Mouse (Mus musculus): ENCODE measurements around the gene Dctn2.
A peak's percentile ranks its signal among the peaks of the same experiment; 100 is the strongest.
"Not testable (repeated sequence)": the region's sequence is repeated elsewhere in the genome, so short reads cannot be mapped to it uniquely, and the experiment has no call there.

The Dctn2 gene

DNA sequence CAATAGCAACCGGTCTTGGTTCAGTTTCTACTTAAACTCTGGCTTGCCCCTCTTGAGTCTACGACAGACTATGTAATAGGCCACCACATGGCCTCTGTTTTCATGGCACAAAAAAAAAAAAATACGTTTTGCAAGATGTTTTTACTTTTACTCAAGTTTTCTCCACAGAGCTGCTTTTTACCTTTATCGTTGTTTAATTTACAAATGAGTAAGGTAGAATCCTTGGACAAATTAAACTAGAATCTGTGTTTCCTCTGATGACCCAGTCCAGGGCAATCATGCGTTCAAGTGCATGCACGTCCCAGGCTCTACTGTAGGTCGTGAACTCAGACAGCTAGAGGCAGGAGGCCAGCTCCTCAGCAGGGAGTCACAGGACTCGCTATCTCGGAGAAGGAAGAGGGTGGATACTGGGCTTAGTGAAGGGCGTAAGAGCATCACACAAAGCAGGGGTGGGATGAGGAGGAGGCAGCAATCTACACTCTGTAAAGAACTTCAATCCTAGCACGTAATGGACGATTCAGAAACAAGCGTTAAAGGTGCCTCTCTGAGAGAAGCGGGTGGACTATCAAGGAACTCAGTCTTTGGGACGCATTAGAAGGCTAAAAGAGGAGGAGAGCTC is 23.5 kb downstream of the Dctn2 start:
- peak; percentile 83 for DNase-seq (ENCODE audit: low read depth)

DNA sequence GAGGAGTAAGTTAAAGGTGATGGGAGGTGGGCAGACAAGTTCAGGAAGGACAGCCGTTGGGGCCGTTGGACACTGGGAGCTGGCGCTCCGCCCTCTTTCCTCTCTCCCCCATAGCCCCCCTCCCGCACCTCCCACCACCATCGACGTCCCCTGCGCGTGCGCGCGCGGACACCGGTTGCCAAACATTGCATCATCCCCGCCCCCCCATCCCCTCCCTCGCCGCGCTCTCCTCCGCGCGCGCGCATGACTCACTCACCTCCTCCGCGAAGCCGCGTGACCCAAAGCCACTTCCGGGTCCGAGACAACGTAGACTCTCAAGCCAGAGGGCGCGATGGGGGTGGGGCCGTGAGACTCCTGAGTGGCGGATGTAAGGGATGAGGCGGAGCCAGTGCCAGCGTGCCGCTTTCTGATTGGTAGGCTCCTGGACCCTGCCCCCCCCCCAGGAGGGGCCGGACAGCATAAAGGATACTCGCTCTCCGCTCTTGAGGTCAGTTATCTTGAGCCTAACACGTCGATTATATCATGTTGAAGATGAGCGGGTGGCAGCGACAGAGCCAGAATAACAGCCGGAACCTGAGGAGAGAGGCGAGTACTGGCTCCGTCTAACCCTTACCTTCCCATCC is 24.2 kb downstream of the Dctn2 start:
- peak; percentile 99 for DNase-seq (ENCODE audit: low read depth)

DNA sequence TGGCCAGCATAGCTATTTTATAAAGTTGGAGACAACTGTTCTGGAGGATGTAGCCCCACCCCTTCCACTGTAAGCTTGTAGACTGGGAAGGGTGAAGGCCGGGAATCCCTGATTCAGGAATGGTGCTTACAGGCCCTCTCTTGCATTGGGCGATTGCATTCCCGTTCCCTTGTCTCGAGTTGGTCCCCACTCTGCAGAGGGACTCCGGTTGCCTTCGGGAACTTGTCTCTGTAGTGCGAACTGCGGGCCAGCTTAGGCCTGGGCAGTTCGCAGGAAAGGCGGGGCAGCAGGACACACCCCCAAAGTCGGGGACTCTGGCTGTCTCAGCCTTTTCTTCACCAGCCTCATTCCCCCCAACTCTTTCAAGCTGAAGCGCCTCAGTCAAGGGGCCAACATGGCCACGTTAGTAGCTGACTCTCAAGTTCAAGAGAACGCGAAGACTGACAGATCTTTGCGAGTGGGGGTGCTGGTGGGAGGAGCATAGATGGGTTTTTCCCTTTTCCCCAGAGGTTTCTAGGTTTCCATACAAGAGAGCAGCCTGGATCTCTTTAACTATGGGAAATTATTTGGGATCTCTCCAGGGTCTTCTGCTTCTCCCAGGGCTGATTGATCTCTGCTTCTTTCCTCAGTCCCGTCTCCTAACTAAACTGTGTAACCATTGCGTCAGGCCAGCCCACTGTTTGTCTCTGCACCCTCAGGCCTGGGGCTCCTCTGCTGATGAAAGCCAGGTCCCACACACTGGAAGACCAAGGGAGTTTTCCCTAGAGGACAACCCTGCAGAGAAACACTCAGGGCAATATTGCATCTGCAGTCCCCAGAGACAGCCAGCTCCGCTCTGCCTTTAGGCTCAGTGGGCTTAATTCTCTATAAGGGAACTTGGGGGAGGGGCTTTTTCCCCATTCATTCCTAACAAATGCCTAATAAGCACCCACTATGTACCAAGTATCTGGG is 25.0 kb downstream of the Dctn2 start:
- peak; percentile 75 for DNase-seq (ENCODE audit: low read depth)

DNA sequence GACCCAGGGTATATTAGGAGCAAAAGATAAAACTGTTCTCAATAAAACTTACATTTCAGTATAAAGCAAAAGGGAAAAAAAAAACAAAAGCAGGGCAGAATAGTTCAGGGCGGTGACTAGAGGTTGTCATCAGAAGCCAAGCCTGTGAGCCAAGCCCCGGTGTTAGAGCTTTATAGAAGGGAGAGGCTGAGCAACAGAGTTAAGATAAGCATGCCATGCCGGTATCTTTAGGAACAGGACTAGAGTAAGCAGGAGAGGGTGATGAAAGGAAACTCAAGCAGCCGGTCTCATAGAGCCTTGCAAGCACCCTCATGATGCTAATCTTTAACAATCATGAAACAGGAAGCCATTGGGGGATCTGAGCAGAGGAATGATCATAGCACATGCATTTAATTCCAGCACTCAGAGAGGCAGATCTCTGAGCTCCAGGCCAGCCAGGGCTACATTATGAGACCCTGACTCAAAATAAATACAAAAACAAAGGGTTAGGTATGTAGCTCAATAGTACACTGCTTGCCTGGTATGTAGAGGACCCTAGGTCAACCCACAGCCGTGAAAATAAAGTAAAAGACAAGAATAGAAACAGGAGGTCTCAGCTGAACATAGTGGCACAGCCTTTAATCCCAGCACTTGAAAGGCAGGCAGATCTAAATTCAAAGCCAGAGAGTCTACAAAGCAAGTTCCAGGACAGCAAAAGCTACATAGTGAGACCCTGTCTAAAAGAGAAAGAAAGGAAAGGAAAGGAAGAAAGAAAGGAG is 25.9 kb downstream of the Dctn2 start:
- DNase-seq (ENCODE audit: low read depth), result peak; percentile 57

DNA sequence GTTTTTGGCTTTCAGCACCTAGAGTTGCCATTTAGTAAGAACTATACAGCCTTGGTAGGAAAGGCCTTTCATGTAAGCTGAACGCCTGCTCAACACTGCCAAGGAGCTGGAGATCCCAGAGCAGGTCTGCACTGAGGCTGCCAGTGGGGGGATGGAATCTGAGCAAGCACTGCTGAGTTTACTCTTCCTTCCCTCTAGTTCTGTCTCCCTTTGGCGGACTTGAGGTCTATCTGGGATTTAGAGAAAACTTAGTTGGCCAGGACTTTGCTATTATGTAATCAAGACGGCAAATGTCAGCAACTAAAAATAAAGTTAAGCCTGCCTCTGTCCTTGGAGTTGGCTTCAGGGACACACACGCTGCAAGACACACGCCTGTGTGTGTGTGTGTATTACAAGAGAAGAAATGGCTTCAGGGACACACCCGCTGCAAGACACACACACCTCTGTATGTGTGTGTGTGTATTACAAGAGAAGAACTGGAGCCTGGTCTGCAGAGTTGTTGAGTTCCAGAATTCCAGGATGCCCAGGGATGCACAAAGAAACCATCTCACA is 26.9 kb downstream of the Dctn2 start:
- no peak for DNase-seq (ENCODE audit: low read depth)

DNA sequence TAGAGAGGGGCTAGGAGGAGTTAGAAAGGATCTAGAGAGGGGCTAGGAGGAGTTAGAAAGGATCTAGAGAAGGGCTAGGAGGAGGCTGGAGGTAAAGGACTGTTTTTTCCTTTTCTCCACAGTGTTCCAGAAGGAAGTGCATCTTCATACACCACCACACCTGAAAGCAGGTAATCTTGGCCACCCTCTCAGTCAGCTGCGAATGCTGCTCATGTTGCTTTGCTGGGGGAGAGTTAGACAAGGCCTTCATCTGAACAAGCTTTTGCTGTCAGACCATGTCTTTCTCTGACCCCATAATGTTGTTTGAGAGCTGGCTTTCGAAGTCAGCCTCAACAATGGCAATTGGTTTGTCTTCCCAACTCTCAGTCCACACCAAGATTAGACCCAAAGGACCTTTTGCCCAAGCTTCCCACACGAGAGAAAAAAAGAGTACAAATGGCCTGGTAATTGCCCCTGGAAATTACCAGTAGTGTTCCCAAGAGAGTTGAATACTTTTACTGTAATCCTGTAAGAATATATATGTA is 27.5 kb downstream of the Dctn2 start:
- no peak for DNase-seq (ENCODE audit: low read depth)

DNA sequence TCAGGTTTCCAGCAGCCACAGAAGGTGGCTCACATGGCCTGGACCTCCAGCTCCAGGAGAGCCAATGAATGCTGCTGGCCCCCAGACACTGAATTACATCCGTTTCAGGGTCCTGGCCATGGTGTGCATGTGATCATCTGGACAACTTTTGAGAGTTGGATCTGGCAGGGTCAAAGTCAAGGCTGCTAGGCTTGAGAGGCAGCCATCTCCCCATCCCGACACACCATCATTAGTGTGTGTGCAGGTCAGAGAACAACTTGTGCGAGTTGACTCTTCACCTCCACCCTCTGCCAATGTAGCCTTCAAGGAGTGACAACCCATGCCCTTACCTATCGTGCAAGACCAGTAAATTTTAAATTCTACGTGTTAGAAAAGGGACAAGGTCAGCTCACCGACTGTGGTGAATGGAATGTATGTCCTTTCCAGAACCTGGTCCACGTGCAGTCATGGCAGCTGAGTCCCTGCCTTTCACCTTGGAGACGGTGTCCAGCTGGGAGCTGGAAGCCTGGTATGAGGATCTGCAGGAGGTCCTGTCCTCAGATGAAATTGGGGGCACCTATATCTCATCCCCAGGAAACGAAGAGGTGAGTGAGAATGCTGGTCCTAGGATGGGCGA is 28.8 kb downstream of the Dctn2 start:
- no peak for DNase-seq (ENCODE audit: low read depth)

DNA sequence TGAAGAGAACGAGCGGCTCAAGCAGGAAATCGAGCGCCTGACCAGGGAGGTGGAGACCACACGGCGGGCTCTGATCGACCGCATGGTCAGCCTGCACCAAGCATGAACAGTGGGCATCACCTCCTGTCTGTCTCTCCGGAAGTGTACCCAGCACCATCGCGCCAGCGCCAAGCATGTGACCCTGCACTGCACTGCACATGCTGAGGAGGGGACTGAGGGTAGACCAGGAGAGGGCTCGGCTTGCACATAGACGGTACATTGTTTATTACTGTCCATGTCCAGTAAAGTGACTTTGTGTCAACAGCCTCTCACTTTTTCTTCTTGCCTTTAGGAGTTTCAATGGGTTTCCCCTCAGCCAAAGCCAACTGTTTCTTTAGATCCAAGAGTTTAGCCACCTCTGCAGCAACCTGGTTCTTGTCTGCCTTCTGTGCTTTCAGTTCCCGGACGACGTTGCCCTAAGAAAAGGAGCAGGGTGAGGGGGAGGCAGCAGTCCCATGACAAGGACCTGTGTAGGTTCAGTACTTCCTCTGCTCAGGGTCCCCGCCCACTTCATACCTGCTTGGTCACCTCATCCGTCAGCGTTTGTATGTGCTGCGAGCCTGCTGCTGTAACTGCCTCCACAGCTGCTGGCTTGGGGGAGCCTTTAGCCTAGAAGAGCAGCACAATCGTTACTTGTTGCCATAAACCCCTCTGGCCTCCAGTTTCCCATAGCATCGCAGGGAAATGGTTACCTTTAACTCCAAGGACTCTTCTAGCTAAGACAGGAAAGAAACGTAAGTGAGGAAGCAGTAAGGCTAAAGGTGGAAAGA is 30.0 kb downstream of the Dctn2 start:
- no peak for DNase-seq (ENCODE audit: low read depth)

DNA sequence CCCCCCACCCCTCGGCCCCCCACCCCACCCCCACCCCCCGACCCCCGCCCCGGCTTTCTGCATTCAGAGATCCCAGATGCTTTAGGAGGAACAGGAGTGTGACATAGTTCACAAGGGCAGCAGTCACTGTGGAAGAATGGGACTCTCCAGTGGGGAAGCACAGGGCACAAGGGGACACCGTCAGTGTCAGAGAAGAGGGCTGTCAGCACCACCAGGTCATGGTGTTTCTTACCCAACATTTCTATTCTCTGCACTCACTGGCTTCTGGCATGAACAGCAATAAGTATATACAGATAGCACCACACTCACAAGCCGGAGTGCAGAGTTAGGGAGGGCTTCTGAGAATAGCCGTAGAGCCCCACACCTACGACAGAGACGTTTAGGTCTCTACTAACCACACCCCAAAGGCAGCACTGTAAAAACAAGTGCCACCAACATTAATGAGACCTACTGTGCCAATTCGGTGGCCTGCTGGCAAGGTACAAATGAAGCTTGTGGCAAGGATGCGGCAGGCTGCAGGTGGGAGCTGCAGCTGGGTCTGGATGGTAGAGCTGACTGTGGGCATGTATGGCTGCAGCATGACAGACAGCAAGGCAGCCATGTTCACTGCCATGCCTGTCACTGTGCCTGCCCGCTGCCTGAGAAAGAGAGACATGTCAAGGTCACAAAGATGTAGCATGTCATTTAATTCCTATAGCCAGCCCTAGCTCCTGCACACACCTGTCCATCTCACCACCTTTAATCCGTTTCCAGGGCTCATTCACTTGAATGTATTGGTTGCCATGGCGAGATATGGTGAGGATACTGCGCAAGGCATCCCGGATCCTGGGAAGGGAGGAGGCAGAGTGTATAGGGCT is 31.1 kb downstream of the Dctn2 start:
- no peak for DNase-seq (ENCODE audit: low read depth)

DNA sequence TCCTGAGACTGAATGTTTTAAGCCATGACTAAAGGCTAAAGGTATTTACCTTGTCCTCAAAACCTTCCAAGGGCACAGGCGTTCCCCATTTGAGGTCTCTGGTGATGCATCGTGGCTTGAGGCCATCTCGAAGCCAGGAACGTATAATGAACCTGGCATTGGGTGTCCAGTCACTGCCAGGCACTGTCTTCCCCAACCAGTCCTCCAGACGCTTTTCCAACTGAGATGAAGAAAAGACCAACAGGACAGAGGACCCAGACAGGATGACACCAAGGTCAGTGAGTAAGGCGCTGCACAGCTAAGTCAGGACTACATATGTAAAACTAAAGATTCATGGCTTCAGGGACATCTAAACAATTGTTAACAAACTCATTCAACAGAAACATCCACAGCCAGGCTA is 34.2 kb downstream of the Dctn2 start:
- DNase-seq (ENCODE audit: low read depth), result no peak

DNA sequence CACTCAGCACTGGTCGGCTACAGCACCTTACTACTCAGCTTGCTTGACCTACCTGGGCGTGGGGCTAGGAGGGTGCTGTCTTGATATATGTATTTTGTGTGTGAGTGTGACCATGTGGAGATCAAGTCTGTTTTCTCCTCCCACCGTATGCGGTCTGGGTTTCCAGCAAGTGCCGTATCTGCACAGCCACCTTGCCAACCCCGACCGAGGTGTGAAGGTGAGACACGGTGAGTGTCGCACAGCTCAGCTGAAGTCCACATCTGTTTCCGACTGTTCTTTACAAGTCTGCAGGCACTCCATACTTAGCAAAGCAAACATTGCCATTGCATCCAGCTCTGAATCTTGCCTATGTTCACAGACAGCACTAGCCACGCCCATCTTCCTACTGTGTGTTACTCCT is 37.0 kb downstream of the Dctn2 start:
- DNase-seq (ENCODE audit: low read depth), result no peak

DNA sequence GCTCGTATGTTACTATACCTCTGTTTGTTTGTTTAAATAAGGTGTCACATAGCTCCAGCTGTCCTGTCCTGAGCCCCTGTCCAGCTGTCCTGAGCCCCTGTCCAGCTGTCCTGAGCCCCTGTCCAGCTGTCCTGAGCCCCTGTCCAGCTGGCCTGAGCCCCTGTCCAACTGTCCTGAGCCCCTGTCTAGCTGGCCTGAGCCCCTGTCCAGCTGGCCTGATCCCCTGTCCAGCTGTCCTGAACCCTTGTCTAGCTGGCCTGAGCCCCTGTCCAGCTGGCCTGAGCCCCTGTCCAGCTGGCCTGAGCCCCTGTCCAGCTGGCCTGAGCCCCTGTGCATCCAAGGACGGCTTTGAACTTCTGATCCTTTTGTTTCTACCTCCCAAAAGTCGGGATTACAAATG is 43.0 kb downstream of the Dctn2 start:
- not testable (repeated sequence) for DNase-seq (ENCODE audit: low read depth)

DNA sequence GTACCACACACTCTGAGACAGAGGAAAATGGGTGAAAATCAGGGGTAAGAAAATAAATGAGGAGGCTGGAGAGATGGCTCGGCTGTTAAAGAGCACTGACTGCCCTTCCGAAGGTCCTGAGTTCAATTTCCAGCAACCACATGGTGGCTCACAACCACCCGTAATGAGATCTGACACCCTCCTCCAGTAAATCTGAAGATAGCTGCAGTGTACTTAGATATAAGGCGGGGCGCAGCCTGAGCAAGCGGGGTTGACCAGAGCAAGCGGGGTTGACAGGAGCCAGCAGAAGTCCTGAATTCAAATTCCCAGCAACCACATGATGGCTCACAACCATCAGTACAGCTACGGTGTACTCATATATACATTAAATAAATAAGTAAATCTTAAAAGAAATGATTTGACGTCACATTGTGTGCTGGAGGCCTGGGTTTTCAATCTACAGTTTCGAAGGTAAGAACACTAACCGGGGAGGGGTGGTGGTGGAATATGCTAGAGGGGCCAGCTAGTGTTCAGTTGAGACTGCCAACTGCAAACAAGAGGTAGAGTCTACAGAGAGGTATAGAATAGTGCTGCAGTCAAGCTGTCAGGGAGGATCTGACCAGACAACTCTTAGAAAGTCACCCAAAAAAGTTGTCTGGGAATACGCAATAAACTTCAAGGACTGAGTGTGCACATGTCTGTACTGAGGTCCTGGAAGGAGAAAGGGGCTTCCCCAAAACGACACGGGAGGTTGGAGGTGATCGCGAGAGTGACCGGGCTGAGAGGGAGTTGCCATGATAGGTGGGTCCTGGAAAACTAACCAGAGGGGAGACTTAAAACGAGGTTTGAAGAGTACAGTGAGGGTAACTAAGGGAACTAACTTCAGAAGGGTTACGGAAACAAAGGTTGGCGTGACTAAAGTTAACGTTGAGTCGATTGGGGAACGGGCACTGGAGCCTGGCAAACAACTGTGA is 44.6 kb downstream of the Dctn2 start:
- DNase-seq (ENCODE audit: low read depth), result no peak

DNA sequence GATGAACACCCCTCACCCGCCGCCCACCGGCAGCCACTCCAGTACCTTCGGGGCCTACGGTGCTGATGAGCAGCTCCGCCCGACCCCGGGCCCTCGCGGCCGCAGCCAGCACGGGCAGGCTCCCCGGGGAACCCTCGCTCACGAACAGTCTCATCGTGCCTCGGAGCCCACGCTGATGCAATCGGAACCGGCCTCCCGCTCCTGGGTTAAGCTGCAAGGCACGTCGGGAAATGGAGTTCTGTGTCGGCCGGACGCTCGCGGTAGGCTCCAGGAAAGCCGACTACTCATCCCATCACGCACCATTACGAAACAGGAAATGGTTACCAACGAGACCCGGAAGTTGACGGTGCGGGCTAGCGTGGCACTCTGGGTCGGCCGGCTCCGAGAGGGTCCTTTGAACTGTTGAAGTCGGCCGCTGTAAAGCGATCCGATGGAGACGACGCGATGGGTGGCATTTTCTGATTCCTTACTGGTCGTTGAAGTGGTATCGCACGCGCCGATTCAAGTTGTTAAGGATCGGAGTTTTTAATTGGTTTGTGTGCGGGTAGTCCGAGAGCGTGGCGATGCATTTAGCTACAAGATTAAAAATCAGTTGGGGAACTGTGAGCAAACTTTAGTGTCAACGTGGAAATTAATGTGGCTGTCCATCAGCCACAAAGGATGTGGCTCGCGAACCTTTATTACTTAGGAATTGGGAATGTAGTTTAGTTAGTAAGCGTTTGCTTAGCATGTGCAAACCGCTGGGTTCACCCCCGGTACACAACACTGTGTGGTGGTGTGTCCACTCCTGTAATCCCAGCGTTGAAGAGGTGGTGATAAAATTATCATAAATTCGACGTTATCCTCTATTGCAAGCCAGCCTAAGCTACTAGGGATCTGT is 45.5 kb downstream of the Dctn2 start, which contains the start of gene Mars:
Mars (minus strand) TSS at position 311 of the 880 bp plus-strand sequence.
- DNase-seq (ENCODE audit: low read depth), result peak; percentile 94

DNA sequence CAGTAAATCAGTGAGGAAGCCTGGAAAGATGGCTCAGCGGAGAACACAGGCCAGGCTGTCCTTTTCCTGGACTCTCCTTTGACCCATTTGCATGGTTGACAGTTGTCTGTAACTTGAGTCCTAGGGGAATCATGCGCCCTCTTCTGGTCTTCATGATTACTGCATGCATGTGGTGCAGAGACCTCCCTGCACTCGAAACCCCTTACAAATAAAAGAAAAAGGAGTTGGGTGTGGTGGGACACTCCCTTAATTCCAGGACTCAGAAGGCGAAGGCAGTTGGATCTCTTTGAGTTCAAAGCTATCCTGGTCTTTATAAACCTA is 46.1 kb downstream of the Dctn2 start:
- peak; percentile 92 for DNase-seq (ENCODE audit: low read depth)

DNA sequence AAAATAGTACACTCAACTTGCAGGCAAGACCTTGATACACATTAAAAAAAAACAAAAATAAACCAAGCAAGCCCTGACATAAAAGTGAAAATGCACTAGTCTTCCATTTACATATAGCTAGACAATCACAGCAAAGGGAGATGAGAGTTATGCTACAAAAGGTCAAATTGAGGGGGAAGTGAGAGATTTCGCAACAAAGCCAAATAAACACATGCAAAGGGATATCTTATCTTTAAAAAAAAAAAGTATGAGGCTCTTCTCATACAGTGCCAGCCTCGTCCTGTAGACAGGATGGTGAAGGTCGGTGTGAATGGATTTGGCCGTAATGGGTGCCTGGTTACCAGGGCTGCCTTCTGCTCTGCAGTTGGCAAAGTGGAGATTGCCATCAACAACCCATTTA is 46.7 kb downstream of the Dctn2 start:
- no peak for DNase-seq (ENCODE audit: low read depth)

DNA sequence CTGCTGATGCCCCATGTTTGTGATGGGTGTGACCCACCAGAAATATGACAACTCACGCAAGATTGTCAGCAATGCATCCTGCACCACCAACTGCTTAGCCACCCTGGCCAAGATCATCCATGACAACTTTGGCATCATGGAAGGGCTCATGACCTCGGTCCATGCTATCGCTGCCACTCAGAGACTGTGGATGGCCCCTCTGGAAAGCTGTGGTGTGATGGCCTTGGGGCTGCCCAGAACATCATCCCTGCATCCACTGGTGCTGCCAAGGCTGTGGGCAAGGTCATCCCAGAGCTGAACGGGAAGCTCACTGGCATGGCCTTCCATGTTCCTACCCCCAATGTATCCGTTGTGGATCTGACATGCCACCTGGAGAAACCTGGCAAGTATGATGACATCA is 47.3 kb downstream of the Dctn2 start:
- not testable (repeated sequence) for DNase-seq (ENCODE audit: low read depth)
